Mouse (Mus musculus) CH12.LX (cell line): ENCODE data around the gene Nav1.

Source experiments
- CTCF ChIP-seq, 2 experiments: IDR thresholded peaks in 1 of 2; conservative IDR thresholded peaks in 1 of 2; 2 replicates each; pipeline ENCODE4 v1.5.1; 2011 to 2012; ENCODE audit warnings: low read depth in 2 of 2, low read length in 2 of 2, improper control_type of control experiment in 1 of 2, inconsistent platforms in 1 of 2, mild to moderate bottlenecking in 1 of 2, moderate library complexity in 1 of 2
- GABPA ChIP-seq: IDR thresholded peaks from 2 replicates; pipeline ENCODE4 v1.6.1; 2012; ENCODE audit warnings: low read depth, low read length, improper control_type of control experiment, inconsistent platforms; ENCODE audit not compliant: insufficient replicate concordance
- HCFC1 ChIP-seq: IDR thresholded peaks from 2 replicates; pipeline ENCODE4 v1.6.1; 2012; ENCODE audit warnings: low read depth, mild to moderate bottlenecking, inconsistent platforms, low read length, improper control_type of control experiment
- KAT2A ChIP-seq: IDR thresholded peaks from 2 replicates; pipeline ENCODE4 v1.6.1; 2012; ENCODE audit warnings: low read length, improper control_type of control experiment, inconsistent platforms; ENCODE audit not compliant: insufficient replicate concordance
- MAZ ChIP-seq: IDR thresholded peaks from 2 replicates; pipeline ENCODE4 v1.6.1; 2012; ENCODE audit warnings: low read depth, mild to moderate bottlenecking, inconsistent platforms, low read length, improper control_type of control experiment, moderate library complexity
- NRF1 ChIP-seq: IDR thresholded peaks from 2 replicates; pipeline ENCODE4 v1.6.1; 2014; ENCODE audit warnings: low read depth, mild to moderate bottlenecking, inconsistent platforms, low read length, improper control_type of control experiment, moderate library complexity
- POLR2A ChIP-seq: IDR thresholded peaks from 2 replicates; pipeline ENCODE4 v1.6.1; 2011; ENCODE audit warnings: low read depth, mild to moderate bottlenecking, improper control_type of control experiment, low read length
- TCF12 ChIP-seq: IDR thresholded peaks from 2 replicates; pipeline ENCODE4 v1.6.1; 2014; ENCODE audit warnings: low read depth, mild to moderate bottlenecking, inconsistent platforms, low read length, improper control_type of control experiment
- USF1 ChIP-seq: IDR thresholded peaks from 2 replicates; pipeline ENCODE4 v1.6.1; 2014; ENCODE audit warnings: low read depth, mild to moderate bottlenecking, inconsistent platforms, low read length, improper control_type of control experiment

DNA sequence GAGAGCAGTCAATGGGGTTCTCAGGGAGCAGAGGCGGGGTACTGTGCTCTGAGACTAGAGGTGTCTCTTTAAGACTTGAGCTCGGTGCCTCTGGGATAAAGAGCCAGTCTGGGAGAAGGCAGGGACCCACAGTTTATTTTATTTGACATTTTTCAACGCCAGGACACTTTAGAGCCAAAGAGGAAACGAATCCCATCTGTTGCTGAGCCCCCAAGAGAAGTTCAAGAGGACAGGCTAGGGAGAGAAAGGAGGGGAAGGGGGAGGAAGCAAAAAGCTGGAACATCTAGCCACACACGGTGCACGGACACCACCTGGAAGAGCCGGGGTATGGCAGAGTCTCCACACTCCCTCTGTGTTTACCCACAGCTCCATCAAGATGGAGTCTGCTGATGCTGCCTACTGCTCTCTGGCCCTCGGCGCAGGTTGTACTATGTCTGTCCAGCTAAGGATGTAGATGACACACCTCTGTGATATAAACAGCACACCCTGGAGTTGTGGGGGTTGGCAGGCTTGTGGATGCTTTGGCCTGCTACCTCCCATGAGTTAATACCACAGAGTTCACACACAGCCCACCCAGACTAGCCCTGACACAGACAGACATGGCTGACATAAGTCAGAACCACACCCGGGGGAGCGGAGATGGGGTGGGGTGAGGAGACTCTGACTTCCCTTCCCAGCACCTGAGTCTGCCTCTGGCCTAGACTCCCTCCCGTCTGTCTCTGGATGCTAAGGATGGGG lies 83.1 kb downstream of the Nav1 start:
- TF ChIP-seq CTCF (conservative IDR thresholded peaks at IDR 0.05 in 1 of 2, IDR thresholded peaks at IDR 0.05 in 1 of 2; ENCODE audit: low read depth in 2 of 2, low read length in 2 of 2), result no peak
- TF ChIP-seq USF1, result no peak
- no peak for TF ChIP-seq POLR2A
- TF ChIP-seq HCFC1, result no peak
- no peak for TF ChIP-seq NRF1
- TF ChIP-seq GABPA, result no peak
- TF ChIP-seq TCF12, result no peak
- TF ChIP-seq KAT2A, result no peak
- no peak for TF ChIP-seq MAZ
